Mouse (Mus musculus) CH12.LX (cell line): ENCODE results near the gene Dpp6. TPM values are rescaled to one million over a fixed set of nuclear protein-coding genes. Genes with fewer than 3 reads are reported as not detected.

ENCODE experiments used
- DNase-seq: peaks from one replicate; pipeline ENCODE4 v3.0.0-alpha.2; 2013; ENCODE audit errors: extremely low read depth
- H3K27ac ChIP-seq: 2 replicates; pipeline ENCODE4 v1.5.1; 2012; ENCODE audit warnings: low read depth, mild to moderate bottlenecking, control low read depth, moderate library complexity; ENCODE audit not compliant: insufficient read depth
- H3K27me3 ChIP-seq: replicated peaks from 2 replicates; pipeline ENCODE3; 2012; ENCODE audit warnings: inconsistent platforms
- H3K36me3 ChIP-seq, 2 experiments: replicated peaks in 1 of 2; 2 replicates each; pipeline versions ENCODE3 to v1.6.1; 2012; ENCODE audit warnings: inconsistent platforms in 1 of 2, low read length in 1 of 2, mild to moderate bottlenecking in 1 of 2, mixed read lengths in 1 of 2, moderate library complexity in 1 of 2; ENCODE audit not compliant: control insufficient read depth in 1 of 2, insufficient read depth in 1 of 2
- H3K4me1 ChIP-seq, 2 experiments: 2 replicates each; pipeline ENCODE4 v1.6.1; 2012; ENCODE audit warnings: inconsistent platforms in 1 of 2, moderate library complexity in 1 of 2; ENCODE audit not compliant: insufficient read depth in 2 of 2, control insufficient read depth in 1 of 2
- H3K4me2 ChIP-seq: 2 replicates; pipeline ENCODE4 v1.6.1; 2012; ENCODE audit warnings: low read depth, mild to moderate bottlenecking, control low read depth; ENCODE audit not compliant: poor library complexity, insufficient read depth, severe bottlenecking
- H3K4me3 ChIP-seq, 3 experiments: fragments of 150-350 bp in 1 of 3; sonication (generic) in 1 of 3; replicated peaks in 1 of 3; 2 replicates each; pipeline versions ENCODE3 to v1.5.1; 2011 to 2012; ENCODE audit warnings: low read depth in 2 of 3, low read length in 2 of 3, mild to moderate bottlenecking in 2 of 3, moderate library complexity in 2 of 3, control low read depth in 1 of 3, improper control_type of control experiment in 1 of 3, inconsistent platforms in 1 of 3, mixed read lengths in 1 of 3; ENCODE audit not compliant: poor library complexity in 1 of 3
- H3K79me2 ChIP-seq: replicated peaks from 2 replicates; pipeline ENCODE4 v1.6.1; 2012; ENCODE audit warnings: mild to moderate bottlenecking, moderate library complexity; ENCODE audit not compliant: control insufficient read depth, poor library complexity, insufficient read depth, severe bottlenecking; ENCODE audit errors: extremely low read depth
- H3K9ac ChIP-seq: 2 replicates; pipeline ENCODE4 v1.6.1; 2012; ENCODE audit warnings: low read depth, mild to moderate bottlenecking, control low read depth, moderate library complexity; ENCODE audit not compliant: insufficient read depth
- H3K9me3 ChIP-seq: replicated peaks from 2 replicates; pipeline ENCODE3; 2012; ENCODE audit warnings: low read length, inconsistent platforms, mixed read lengths
- CHD2 ChIP-seq: IDR thresholded peaks from 2 replicates; pipeline ENCODE4 v1.6.1; 2011; ENCODE audit warnings: low read length, improper control_type of control experiment
- CTCF ChIP-seq, 2 experiments: IDR thresholded peaks in 1 of 2; conservative IDR thresholded peaks in 1 of 2; 2 replicates each; pipeline ENCODE4 v1.5.1; 2011 to 2012; ENCODE audit warnings: low read depth in 2 of 2, low read length in 2 of 2, improper control_type of control experiment in 1 of 2, inconsistent platforms in 1 of 2, mild to moderate bottlenecking in 1 of 2, moderate library complexity in 1 of 2
- ELF1 ChIP-seq: IDR thresholded peaks from 2 replicates; pipeline ENCODE4 v1.6.1; 2014; ENCODE audit warnings: low read depth, mild to moderate bottlenecking, inconsistent platforms, low read length, improper control_type of control experiment
- GABPA ChIP-seq: IDR thresholded peaks from 2 replicates; pipeline ENCODE4 v1.6.1; 2012; ENCODE audit warnings: low read depth, low read length, improper control_type of control experiment, inconsistent platforms; ENCODE audit not compliant: insufficient replicate concordance
- HCFC1 ChIP-seq: IDR thresholded peaks from 2 replicates; pipeline ENCODE4 v1.6.1; 2012; ENCODE audit warnings: low read depth, mild to moderate bottlenecking, inconsistent platforms, low read length, improper control_type of control experiment
- JUND ChIP-seq: conservative IDR thresholded peaks from 2 replicates; pipeline ENCODE4 v1.6.1; 2011; ENCODE audit warnings: low read depth, low read length, improper control_type of control experiment
- KAT2A ChIP-seq: IDR thresholded peaks from 2 replicates; pipeline ENCODE4 v1.6.1; 2012; ENCODE audit warnings: low read length, improper control_type of control experiment, inconsistent platforms; ENCODE audit not compliant: insufficient replicate concordance
- MAFK ChIP-seq: IDR thresholded peaks from 2 replicates; pipeline ENCODE4 v1.6.1; 2011; ENCODE audit warnings: low read length, improper control_type of control experiment; ENCODE audit not compliant: insufficient replicate concordance
- MAX ChIP-seq: IDR thresholded peaks from 2 replicates; pipeline ENCODE4 v1.6.1; 2011; ENCODE audit warnings: low read length, improper control_type of control experiment
- MEF2A ChIP-seq: IDR thresholded peaks from 2 replicates; pipeline ENCODE4 v1.6.1; 2014; ENCODE audit warnings: low read depth, mild to moderate bottlenecking, inconsistent platforms, low read length, improper control_type of control experiment, borderline replicate concordance
- MXI1 ChIP-seq: IDR thresholded peaks from 2 replicates; pipeline ENCODE4 v1.6.1; 2011; ENCODE audit warnings: mild to moderate bottlenecking, low read depth, low read length, improper control_type of control experiment
- MYC ChIP-seq: IDR thresholded peaks from 2 replicates; pipeline ENCODE4 v1.6.1; 2011; ENCODE audit warnings: low read depth, mild to moderate bottlenecking, improper control_type of control experiment, low read length
- NRF1 ChIP-seq: IDR thresholded peaks from 2 replicates; pipeline ENCODE4 v1.6.1; 2014; ENCODE audit warnings: low read depth, mild to moderate bottlenecking, inconsistent platforms, low read length, improper control_type of control experiment, moderate library complexity
- PAX5 ChIP-seq: IDR thresholded peaks from 2 replicates; pipeline ENCODE4 v1.6.1; 2012; ENCODE audit warnings: low read length, inconsistent platforms, mixed read lengths
- RCOR1 ChIP-seq: conservative IDR thresholded peaks from 2 replicates; pipeline ENCODE4 v1.6.1; 2012; ENCODE audit warnings: low read depth, mild to moderate bottlenecking, inconsistent platforms, low read length, improper control_type of control experiment
- TBP ChIP-seq: conservative IDR thresholded peaks from 2 replicates; pipeline ENCODE4 v1.6.1; 2011; ENCODE audit warnings: low read depth, low read length, improper control_type of control experiment
- TCF12 ChIP-seq: IDR thresholded peaks from 2 replicates; pipeline ENCODE4 v1.6.1; 2014; ENCODE audit warnings: low read depth, mild to moderate bottlenecking, inconsistent platforms, low read length, improper control_type of control experiment
- USF2 ChIP-seq: conservative IDR thresholded peaks from 2 replicates; pipeline ENCODE4 v1.6.1; 2011; ENCODE audit warnings: low read depth, low read length, improper control_type of control experiment
- ZC3H11A ChIP-seq: IDR thresholded peaks from 2 replicates; pipeline ENCODE4 v1.6.1; 2012; ENCODE audit warnings: low read depth, mild to moderate bottlenecking, inconsistent platforms, low read length, improper control_type of control experiment
- ZKSCAN1 ChIP-seq: IDR thresholded peaks from 2 replicates; pipeline ENCODE4 v1.6.1; 2012; ENCODE audit warnings: low read depth, inconsistent platforms, low read length, improper control_type of control experiment, borderline replicate concordance
- ZMIZ1 ChIP-seq: IDR thresholded peaks from 2 replicates; pipeline ENCODE4 v1.6.1; 2012; ENCODE audit warnings: low read depth, mild to moderate bottlenecking, inconsistent platforms, low read length, improper control_type of control experiment
- dilution Hi-C: fragments of 300-500 bp; cut with MboI; formaldehyde crosslinking; loops from 2 replicates; pipeline ENCODE4 v1.14.3; 2020; ENCODE audit warnings: low sequenced_read_pairs; ENCODE audit not compliant: extremely low pct_unique_long_range_greater_than_20kb, extremely low pct_ligation_motif_present
- in situ Hi-C: fragments of 300-500 bp; cut with MboI; formaldehyde crosslinking; loops from 3 replicates; pipeline ENCODE4 v1.14.3; 2019; ENCODE audit warnings: low sequenced_read_pairs, low pct_ligation_motif_present, low pct_unique_long_range_greater_than_20kb, mixed read lengths
- polyA plus RNA-seq: library from polyadenylated mRNA; unstranded; fragments of >175 nt; gene quantifications from 2 replicates; pipeline ENCODE4 v1.2.1, GENCODE M21; 2012; ENCODE audit warnings: low read depth; ENCODE audit not compliant: insufficient read length
- total RNA-seq, 2 experiments: library from RNA; depleted of rRNA; stranded (reverse); fragments of 300-350 nt in 1 of 2; fragments of >200 nt in 1 of 2; gene quantifications; 2 replicates each; pipeline ENCODE4 v1.2.3; 2012 to 2014

Gene Dpp6
- total and polyA plus RNA-seq, 3 experiments: not detected

DNA sequence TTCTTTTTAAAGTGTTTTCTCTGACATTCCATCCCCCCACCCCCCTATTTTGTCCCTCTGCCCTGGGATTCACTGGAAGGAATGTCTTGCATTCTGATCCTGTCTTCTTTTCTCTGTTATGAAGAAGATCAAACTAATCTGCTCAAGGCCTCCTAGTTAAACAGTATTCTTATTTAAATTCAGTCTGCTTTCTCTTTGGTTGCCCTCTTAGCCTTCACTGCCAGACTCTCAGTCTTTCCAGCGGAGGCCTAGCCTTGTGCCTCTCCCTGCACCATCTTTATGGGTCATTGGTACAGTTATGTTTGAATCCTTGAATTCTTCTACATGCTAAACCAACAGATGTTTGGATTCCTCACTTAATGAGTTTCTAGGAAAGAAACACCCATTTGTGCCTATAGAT, 211.6 kb downstream of the Dpp6 start:
- TF ChIP-seq GABPA (no peak), CTCF (conservative IDR thresholded peaks at IDR 0.05 in 1 of 2, IDR thresholded peaks at IDR 0.05 in 1 of 2; ENCODE audit: low read depth in 2 of 2, low read length in 2 of 2) (no peak), RCOR1 (no peak), ZMIZ1 (no peak)
- dilution Hi-C loops (no loop called here), in situ Hi-C loops (no loop called here)
- Histone ChIP-seq H3K4me3 (no peak overlapping the region), H3K79me2 (no peaks in the 10 kb centered on the region), H3K27me3 (no peaks in the 10 kb centered on the region), H3K4me1 (no peaks in the 10 kb centered on the region), H3K36me3 (no peaks in the 10 kb centered on the region), H3K27ac (no peak overlapping the region), H3K9me3 (peaks cover 77% of the 10 kb centered on the region), H3K9ac (no peak overlapping the region), H3K4me2 (no peak overlapping the region)
- no peak for DNase-seq

DNA sequence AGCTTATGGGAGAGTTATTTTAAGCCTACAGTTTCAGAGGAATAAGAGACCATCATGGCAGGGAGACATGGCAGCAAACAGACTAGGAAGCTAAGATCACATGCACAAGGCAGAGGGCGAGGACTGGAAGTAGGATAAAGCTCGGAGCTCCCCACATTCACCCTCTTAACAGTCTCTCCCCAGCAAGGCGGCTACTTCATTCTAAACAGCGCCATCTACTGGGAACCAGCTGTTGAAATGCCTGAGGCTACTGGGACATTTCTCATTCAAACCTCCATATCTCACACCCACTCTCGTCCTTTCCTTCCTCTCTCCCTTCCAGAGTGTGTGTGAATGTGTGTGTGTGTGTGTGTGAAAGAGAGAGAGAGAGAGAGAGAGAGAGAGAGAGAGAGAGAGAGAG, 212.8 kb downstream of the Dpp6 start:
- dilution Hi-C loops (no loop called here), in situ Hi-C loops (no loop called here)
- no peaks in the 10 kb centered on the region for H3K4me1 ChIP-seq
- H3K27ac ChIP-seq: no peak overlapping the region
- DNase-seq: no peak
- no peaks in the 10 kb centered on the region for H3K79me2 ChIP-seq
- no peak overlapping the region for H3K4me2 ChIP-seq
- H3K4me3 ChIP-seq: no peak overlapping the region
- H3K27me3 ChIP-seq: no peaks in the 10 kb centered on the region
- TF ChIP-seq CHD2: no peak
- no peak for TF ChIP-seq TCF12
- no peak for TF ChIP-seq MEF2A
- no peak for TF ChIP-seq TBP
- no peak for TF ChIP-seq MXI1
- TF ChIP-seq ZMIZ1: no peak
- no peak for TF ChIP-seq HCFC1
- TF ChIP-seq KAT2A: no peak
- H3K36me3 ChIP-seq: no peaks in the 10 kb centered on the region
- H3K9me3 ChIP-seq: peaks cover 76% of the 10 kb centered on the region
- no peak overlapping the region for H3K9ac ChIP-seq

DNA sequence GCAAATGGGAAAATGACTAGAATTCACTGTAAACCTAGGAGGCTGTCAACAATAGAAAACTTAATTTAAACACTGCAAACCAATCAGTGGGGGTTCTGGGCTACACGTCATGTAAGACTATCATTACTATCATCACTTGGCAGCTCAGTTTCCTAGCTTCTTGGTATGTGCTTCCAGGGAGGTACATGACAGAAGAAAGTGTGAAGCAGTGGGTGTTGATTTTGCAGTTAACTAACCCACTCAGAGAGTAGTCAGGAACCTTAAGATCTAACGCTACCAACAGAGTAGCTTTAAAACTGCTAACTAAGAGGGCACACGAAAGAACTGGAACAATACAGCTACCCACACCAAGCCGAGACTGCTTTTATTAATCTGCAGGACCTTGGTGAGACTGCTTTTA, 217.9 kb downstream of the Dpp6 start:
- TF ChIP-seq USF2: no peak
- TF ChIP-seq KAT2A: no peak
- TF ChIP-seq MYC: no peak
- TF ChIP-seq JUND: no peak
- no peak for TF ChIP-seq ELF1
- no peak for TF ChIP-seq MAX
- no peak for TF ChIP-seq NRF1
- no peak for TF ChIP-seq TCF12
- no peak for TF ChIP-seq PAX5
- TF ChIP-seq ZKSCAN1: no peak
- no peak for TF ChIP-seq MAFK
- TF ChIP-seq ZC3H11A: no peak
- no peaks in the 10 kb centered on the region for H3K4me1 ChIP-seq
- H3K27me3 ChIP-seq: no peaks in the 10 kb centered on the region
- peaks cover 66% of the 10 kb centered on the region for H3K9me3 ChIP-seq
- H3K79me2 ChIP-seq: no peaks in the 10 kb centered on the region
- in situ Hi-C loops (no loop called here), dilution Hi-C loops (no loop called here)
- H3K4me3 ChIP-seq: no peak overlapping the region
- no peak overlapping the region for H3K27ac ChIP-seq
- DNase-seq: no peak
- H3K4me2 ChIP-seq: no peak overlapping the region
- H3K36me3 ChIP-seq: no peaks in the 10 kb centered on the region
- no peak overlapping the region for H3K9ac ChIP-seq
